Comparison of ENCODE assay signal across 8 mouse cellular contexts in genomic region chr6:65764459-65764858, GRCm38 (mm10). TPM values are rescaled to one million over a fixed set of nuclear protein-coding genes. Genes with fewer than 3 reads are reported as not detected.
"Had no signal": no experiment of that assay in that cellular context is flagged by ENCODE, and none has a peak within 500 bp of the region (broad histone marks: within the 10 kb centered on the region; RNA-seq: fewer than 3 reads in every experiment).

No protein-coding gene starts in this region.

- H3K36me3 ChIP-seq: limb, embryonic 13.5 days; stomach, embryonic 15.5 days had no signal

- H3K4me1 ChIP-seq: stomach, embryonic 15.5 days had no signal

- H3K9ac ChIP-seq: limb, embryonic 13.5 days; liver, embryonic 14.5 days; stomach, embryonic 15.5 days had no signal

- H3K27ac ChIP-seq: limb, embryonic 13.5 days; liver, embryonic 14.5 days; stomach, embryonic 15.5 days had no signal

- H3K4me3 ChIP-seq: limb, embryonic 13.5 days; stomach, embryonic 15.5 days had no signal

- H3K27me3 ChIP-seq: limb, embryonic 13.5 days; stomach, embryonic 15.5 days had no signal

- H3K9me3 ChIP-seq: limb, embryonic 13.5 days; stomach, embryonic 15.5 days had no signal

- DNase-seq: right cerebral cortex, postnatal 4 days; spleen, adult 18-20 months; thymus, adult 2 months; thymus, postnatal 25 days had no signal

RNA-seq across cellular contexts. Expression of gene Prdm5, which starts 14.3 kb away (rescaled TPM):
- polyA plus RNA-seq: liver, adult 2 months had no signal
